9 mouse cellular contexts compared by ENCODE assay signal in the genomic region with DNA sequence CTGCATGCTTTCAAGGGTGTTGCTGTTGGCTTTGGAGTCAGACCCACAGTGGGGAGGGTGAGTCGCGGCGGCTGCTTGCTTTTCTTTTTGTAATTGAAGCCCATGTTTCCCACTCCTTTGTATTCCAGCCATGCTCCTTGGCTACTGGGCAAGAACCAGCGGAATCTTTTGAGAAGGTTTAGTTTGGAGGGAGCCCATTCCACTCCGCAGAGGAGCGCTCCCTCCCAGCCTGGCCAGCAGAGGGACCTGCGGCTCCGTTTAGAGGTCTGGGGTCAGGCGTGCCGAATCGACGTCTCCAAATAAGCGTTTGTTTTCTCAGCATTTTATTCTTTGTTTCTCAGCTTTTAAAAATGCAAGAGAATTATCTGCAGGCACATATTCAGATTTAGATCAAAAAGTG.
DNase-seq lines count a peak whose midpoint lies in the region; ATAC-seq and TF ChIP-seq lines count a peak whose summit lies in the region.
"Had no signal": no experiment of that assay in that cellular context is flagged by ENCODE, and none has a peak within 500 bp of the region (broad histone marks: within the 10 kb centered on the region; RNA-seq: fewer than 3 reads in every experiment).

No protein-coding gene starts in this region.

- intact Hi-C loops in left cerebral cortex, postnatal 14 days (cut with DNase I): loop anchor here (2.0 to 10.0 kb wide), 5 partner anchors 61 to 681 kb away; partner anchors contain the start of gene Pou4f2

- peak in 2 of 3 experiments; percentile 27 to 50; a peak in 4 of 6 replicates for TF ChIP-seq CTCF in MEL (IDR thresholded peaks at IDR 0.05 in 2 of 3, conservative IDR thresholded peaks at IDR 0.05 in 1 of 3; ENCODE audit: control insufficient read depth in 1 of 3, insufficient read depth in 1 of 3, low read depth in 2 of 3, low read length in 3 of 3, poor library complexity in 1 of 3, severe bottlenecking in 1 of 3)

- no peaks in the 10 kb centered on the region for H3K4me1 ChIP-seq in MEL (ENCODE audit: control insufficient read depth in 1 of 2, insufficient read depth in 2 of 2, low read length in 2 of 2)
- H3K4me1 ChIP-seq in forebrain, embryonic 15.5 days: peaks cover 8% of the 10 kb centered on the region
- H3K4me1 ChIP-seq in hindbrain, embryonic 15.5 days (replicated peaks): peaks cover 15% of the 10 kb centered on the region

- no peaks in the 10 kb centered on the region for H3K36me3 ChIP-seq in MEL (ENCODE audit: control insufficient read depth in 1 of 2, insufficient read depth in 2 of 2, low read length in 2 of 2)
- H3K36me3 ChIP-seq in forebrain, embryonic 15.5 days: no peaks in the 10 kb centered on the region
- no peaks in the 10 kb centered on the region for H3K36me3 ChIP-seq in hindbrain, embryonic 15.5 days
- no peaks in the 10 kb centered on the region for H3K36me3 ChIP-seq in splenic B cell, adult 2 months (ENCODE audit: control insufficient read depth, insufficient read depth, low read length, poor library complexity, severe bottlenecking)

- DNase-seq in MEL (ENCODE audit: low read depth, low spot score): no peak
- DNase-seq in cerebellum, adult 11 months: peak; percentile 9
- peak; percentile 45 to 50 for DNase-seq in left cerebral cortex, postnatal 14 days (ENCODE audit: low spot score in 2 of 2)
- DNase-seq in lung, postnatal 4 days: peak; percentile 69 to 77
- DNase-seq in splenic B cell, adult 2 months (ENCODE audit: low read depth, low spot score): peak; percentile 2
- DNase-seq in thymus, postnatal 25 days: no peak

- 2% methylated on average over 13 of the region's 13 CpGs for WGBS in forebrain, embryonic 15.5 days
- 5% methylated on average over 13 of the region's 13 CpGs for WGBS in hindbrain, embryonic 15.5 days

- no peak for TF ChIP-seq EP300 in MEL (IDR thresholded peaks at IDR 0.05; ENCODE audit: low read depth in 1 of 2, low read length in 2 of 2)

- no peaks in the 10 kb centered on the region for H3K79me2 ChIP-seq in MEL (ENCODE audit: control insufficient read depth, insufficient read depth, low read length, poor library complexity)

- H3K27ac ChIP-seq in MEL (ENCODE audit: control insufficient read depth, low read depth, low read length): no peak overlapping the region
- H3K27ac ChIP-seq in forebrain, embryonic 15.5 days (replicated peaks): no peak overlapping the region
- no peak overlapping the region for H3K27ac ChIP-seq in hindbrain, embryonic 15.5 days (replicated peaks)

- H3K4me2 ChIP-seq in forebrain, embryonic 15.5 days (replicated peaks): peak overlapping the region; percentile 43
- H3K4me2 ChIP-seq in hindbrain, embryonic 15.5 days: peak overlapping the region; percentile 59

- H3K27me3 ChIP-seq in MEL (ENCODE audit: control insufficient read depth in 1 of 2, insufficient read depth in 2 of 2, low read length in 2 of 2): peaks cover 0 to 2% of the 10 kb centered on the region in 2 experiments; a peak in 2 of 4 replicates
- H3K27me3 ChIP-seq in forebrain, embryonic 15.5 days: peaks cover 14% of the 10 kb centered on the region; the same call in 1 of the 2 replicates
- H3K27me3 ChIP-seq in hindbrain, embryonic 15.5 days: peaks cover 7% of the 10 kb centered on the region; the same call in 1 of the 2 replicates
- H3K27me3 ChIP-seq in splenic B cell, adult 2 months (ENCODE audit: control insufficient read depth, insufficient read depth, low read length, poor library complexity, severe bottlenecking): no peaks in the 10 kb centered on the region

- no peak overlapping the region for H3K9ac ChIP-seq in MEL (ENCODE audit: control insufficient read depth, low read depth, low read length, poor library complexity, severe bottlenecking)
- H3K9ac ChIP-seq in forebrain, embryonic 15.5 days (replicated peaks): no peak overlapping the region
- no peak overlapping the region for H3K9ac ChIP-seq in hindbrain, embryonic 15.5 days

- H3K4me3 ChIP-seq in MEL (ENCODE audit: control insufficient read depth in 1 of 2, insufficient read depth in 1 of 2, low read depth in 2 of 2, low read length in 2 of 2): no peak overlapping the region
- H3K4me3 ChIP-seq in forebrain, embryonic 15.5 days: peak overlapping the region; percentile 28
- H3K4me3 ChIP-seq in hindbrain, embryonic 15.5 days: peak overlapping the region; percentile 26
- H3K4me3 ChIP-seq: erythroblast, embryonic 14.5 days had no signal

- no peak for TF ChIP-seq RAD21 in MEL (IDR thresholded peaks at IDR 0.05; ENCODE audit: low read depth, low read length)

- no peak for TF ChIP-seq POLR2A in MEL (IDR thresholded peaks at IDR 0.05; ENCODE audit: control insufficient read depth in 1 of 2, insufficient read depth in 1 of 2, low read depth in 1 of 2, low read length in 2 of 2, poor library complexity in 1 of 2)

- no peaks in the 10 kb centered on the region for H3K9me3 ChIP-seq in MEL (replicated peaks; ENCODE audit: insufficient read depth, low read length)
- H3K9me3 ChIP-seq in forebrain, embryonic 15.5 days: no peaks in the 10 kb centered on the region
- H3K9me3 ChIP-seq in hindbrain, embryonic 15.5 days: no peaks in the 10 kb centered on the region

- peak; percentile 88 for ATAC-seq in forebrain, embryonic 15.5 days (replicated peaks)
- ATAC-seq in hindbrain, embryonic 15.5 days (ENCODE audit: low FRiP score, low read depth): peak; percentile 89

TF ChIP-seq in MEL, 35 proteins besides CTCF, POLR2A, EP300 and RAD21:
- peak; percentile 38 for TF ChIP-seq SMC3 (IDR thresholded peaks at IDR 0.05; ENCODE audit: low read depth, low read length)
- TF ChIP-seq POLR2AphosphoS2 (IDR thresholded peaks at IDR 0.05; ENCODE audit: low read length): no peak
TF ChIP-seq in MEL: peak in this region for 1.

Comparison
In these comparisons a context has a peak if more than half of its experiments do, and no peak if none do; other contexts are left out.
1. DNase-seq: peak in cerebellum, adult 11 months (single experiment), left cerebral cortex, postnatal 14 days (2 of 2), lung, postnatal 4 days (2 of 2) and splenic B cell, adult 2 months (single experiment); none in MEL (single experiment) and thymus, postnatal 25 days (single experiment).
2. H3K4me3 ChIP-seq: peak in forebrain, embryonic 15.5 days (single experiment) and hindbrain, embryonic 15.5 days (single experiment); none in MEL (0 of 2).